Mouse (Mus musculus): Measurements from ENCODE around the gene Trpm1.

DNA sequence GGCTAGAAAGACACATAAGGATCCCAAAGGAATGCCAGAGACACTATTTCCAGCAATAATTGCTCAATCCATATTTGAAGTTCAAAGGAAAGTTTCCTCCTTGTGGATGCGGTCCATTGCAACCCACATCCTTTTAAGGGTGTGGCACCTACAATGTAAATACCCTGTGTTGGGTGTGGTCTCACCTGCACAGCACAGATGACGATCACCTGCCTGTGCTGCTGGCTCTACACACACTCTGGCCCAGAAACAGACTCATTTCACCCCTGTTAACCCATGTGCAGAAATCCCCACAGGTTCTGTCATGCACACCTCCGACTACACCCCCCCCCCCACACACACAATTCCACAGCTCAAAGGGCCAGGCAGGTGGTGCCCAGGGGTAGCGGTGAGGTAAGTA lies 59.2 kb downstream of the Trpm1 start:
- TF ChIP-seq POLR2A (IDR thresholded peaks at IDR 0.05; ENCODE audit: borderline replicate concordance, extremely low read depth, low read depth, low read length) (no peak), CTCF (IDR thresholded peaks at IDR 0.05; ENCODE audit: insufficient read depth, low read length) (no peak)

Data from lung, adult 2 months (tissue).